Mouse (Mus musculus) lung, embryonic 14.5 days (tissue): ENCODE data around the gene Pik3ap1. TPM values are rescaled to one million over a fixed set of nuclear protein-coding genes. Genes with fewer than 3 reads are reported as not detected.
A peak's percentile ranks its signal among the peaks of the same experiment; 100 is the strongest.

Experiments used
- ATAC-seq: fragments of 200-750 bp; cut with Nextera tagmentation; 2 replicates; pipeline ENCODE4 v1.8.0; 2017; ENCODE audit warnings: mild to moderate bottlenecking, moderate TSS enrichment, moderate library complexity; ENCODE audit not compliant: insufficient read depth
- DNase-seq: peaks from one replicate; pipeline ENCODE4 v3.0.0-alpha.2; 2015
- H3K27ac ChIP-seq: fragments of 300-500 bp; sonication (generic); 2 replicates; pipeline ENCODE4 v1.5.1; 2014; ENCODE audit warnings: low read depth, mild to moderate bottlenecking, moderate library complexity
- H3K27me3 ChIP-seq: fragments of 300-500 bp; sonication (generic); 2 replicates; pipeline ENCODE4 v1.6.1; 2014; ENCODE audit warnings: low read length, control low read depth; ENCODE audit not compliant: insufficient read depth
- H3K36me3 ChIP-seq: fragments of 300-500 bp; sonication (generic); 2 replicates; pipeline ENCODE4 v1.6.1; 2014; ENCODE audit warnings: control low read depth; ENCODE audit not compliant: insufficient read depth
- H3K4me1 ChIP-seq: fragments of 300-500 bp; sonication (generic); 2 replicates; pipeline ENCODE4 v1.6.1; 2014; ENCODE audit warnings: antibody characterized with exemption, control low read depth; ENCODE audit not compliant: insufficient read depth
- H3K4me2 ChIP-seq: fragments of 300-500 bp; sonication (generic); 2 replicates; pipeline ENCODE4 v1.6.1; 2014; ENCODE audit warnings: mild to moderate bottlenecking
- H3K4me3 ChIP-seq: fragments of 300-500 bp; sonication (generic); 2 replicates; pipeline ENCODE4 v1.5.1; 2014; ENCODE audit warnings: low read depth, low read length
- H3K9ac ChIP-seq: fragments of 300-500 bp; sonication (generic); 2 replicates; pipeline ENCODE4 v1.6.1; 2014
- H3K9me3 ChIP-seq: fragments of 300-500 bp; sonication (generic); 2 replicates; pipeline ENCODE4 v1.6.1; 2016; ENCODE audit warnings: low read depth, low read length, control low read depth
- CTCF ChIP-seq: IDR thresholded peaks from 2 replicates; pipeline ENCODE4 v1.5.1; 2016; ENCODE audit warnings: antibody characterized with exemption, low read depth
- WGBS: fragments of 180-500 bp; shearing (Covaris S2); extraction: QIAGEN DNeasy Blood & Tissue Kit; methylation state at CpG from one replicate; pipeline ENCODE4 v1.1.7; 2014; 5-methylcytosine and 5-hydroxymethylcytosine counted together
- polyA plus RNA-seq: library from polyadenylated mRNA; unstranded; fragments of >200 nt; fragmentation: Nextera tagmentation; extraction: Ambion mirVana; gene quantifications from 2 replicates; pipeline ENCODE4 v1.2.1, GENCODE M21; 2014

Pik3ap1 gene
- polyA plus RNA-seq, 1 experiment from 2014 or later: 2.7 TPM

DNA sequence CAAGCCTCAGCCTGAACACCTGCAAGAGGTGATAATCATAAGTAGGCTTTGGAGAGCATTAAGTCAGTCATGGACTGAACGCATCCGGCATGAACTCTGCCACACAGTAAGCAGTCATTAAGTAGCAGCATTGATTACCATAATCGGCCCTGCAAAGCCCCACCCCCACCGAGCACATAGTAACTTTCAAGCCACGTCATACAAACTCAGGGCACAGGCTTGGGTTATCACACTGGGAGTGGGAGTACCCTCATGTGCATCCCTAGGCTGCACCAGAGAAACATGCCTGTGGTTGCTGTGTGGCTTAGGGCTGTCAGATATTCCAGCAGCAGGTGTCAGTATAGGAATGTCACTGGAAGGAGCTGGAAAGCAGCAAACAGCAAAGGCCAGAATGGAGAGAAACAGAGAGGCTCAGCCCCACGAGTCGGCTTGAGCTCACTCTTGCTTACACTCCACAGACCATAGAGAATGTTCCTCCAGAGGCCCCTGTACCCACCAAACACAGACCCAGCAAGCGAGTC, 105.1 kb downstream of the Pik3ap1 start:
- Histone ChIP-seq H3K9me3 (no peaks in the 10 kb centered on the region), H3K27ac (no peak overlapping the region), H3K4me2 (no peak overlapping the region), H3K4me3 (no peak overlapping the region), H3K9ac (no peak overlapping the region), H3K36me3 (no peaks in the 10 kb centered on the region), H3K27me3 (no peaks in the 10 kb centered on the region), H3K4me1 (no peaks in the 10 kb centered on the region)
- ATAC-seq (no peak), DNase-seq (no peak)
- WGBS: 71% methylated on average over 8 of the region's 8 CpGs
- no peak for TF ChIP-seq CTCF

- TF ChIP-seq CTCF: no peak
- ATAC-seq: no peak
- Histone ChIP-seq H3K27ac (no peak overlapping the region), H3K9me3 (no peaks in the 10 kb centered on the region), H3K27me3 (no peaks in the 10 kb centered on the region), H3K4me3 (no peak overlapping the region), H3K9ac (no peak overlapping the region), H3K4me2 (no peak overlapping the region), H3K36me3 (no peaks in the 10 kb centered on the region), H3K4me1 (no peaks in the 10 kb centered on the region)
- DNase-seq: no peak
- WGBS: 79% methylated on average over 7 of the region's 7 CpGs
Observed at GRCm38 (mm10) chr19:41278606-41279005, 106.3 kb downstream of the Pik3ap1 start.

DNA sequence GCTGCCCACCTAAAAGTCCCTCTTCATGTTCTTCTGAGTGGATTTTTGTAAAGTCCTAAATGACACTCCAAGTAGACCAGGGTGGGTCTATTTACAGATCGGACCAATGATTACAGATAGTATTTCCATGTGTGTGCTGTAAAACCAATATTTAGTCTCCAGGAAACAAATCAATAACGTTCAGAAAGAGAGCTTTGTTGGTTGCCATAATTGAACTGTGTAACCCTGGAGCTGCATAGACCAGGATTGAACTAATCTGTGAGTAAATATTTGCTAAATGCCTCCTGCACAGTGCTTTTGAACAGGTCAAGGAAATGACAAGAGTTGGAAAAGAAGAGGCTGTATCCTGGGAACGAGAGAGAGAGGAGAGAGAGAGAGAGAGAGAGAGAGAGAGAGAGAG, 109.3 kb downstream of the Pik3ap1 start:
- no peak for ATAC-seq
- H3K27me3 ChIP-seq: no peaks in the 10 kb centered on the region
- TF ChIP-seq CTCF: no peak
- H3K9ac ChIP-seq: no peak overlapping the region
- DNase-seq: no peak
- H3K9me3 ChIP-seq: no peaks in the 10 kb centered on the region
- H3K27ac ChIP-seq: no peak overlapping the region
- WGBS: 48% methylated on average over 3 of the region's 3 CpGs
- H3K4me2 ChIP-seq: no peak overlapping the region
- no peaks in the 10 kb centered on the region for H3K4me1 ChIP-seq
- no peak overlapping the region for H3K4me3 ChIP-seq
- no peaks in the 10 kb centered on the region for H3K36me3 ChIP-seq

DNA sequence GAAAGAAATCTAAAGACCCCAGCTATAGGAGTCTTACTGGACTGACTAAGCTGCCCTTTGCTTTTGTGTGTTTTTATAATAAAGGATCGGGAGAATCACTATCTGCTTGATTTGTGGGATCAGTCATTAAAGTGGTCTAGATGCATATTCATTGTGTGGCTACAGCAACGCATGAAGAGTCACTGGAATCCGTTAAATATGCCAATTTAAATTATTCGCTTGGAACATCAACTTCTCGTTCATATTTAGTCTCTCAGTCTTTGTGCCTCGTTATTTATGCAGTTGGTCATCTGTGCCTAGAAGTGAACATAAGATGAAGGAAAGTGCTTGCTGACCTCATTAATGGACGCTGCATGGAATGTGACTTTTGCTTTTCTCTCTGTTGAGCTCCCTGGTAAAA, 114.0 kb downstream of the Pik3ap1 start:
- H3K36me3 ChIP-seq: no peaks in the 10 kb centered on the region
- no peak for TF ChIP-seq CTCF
- no peak for DNase-seq

DNA sequence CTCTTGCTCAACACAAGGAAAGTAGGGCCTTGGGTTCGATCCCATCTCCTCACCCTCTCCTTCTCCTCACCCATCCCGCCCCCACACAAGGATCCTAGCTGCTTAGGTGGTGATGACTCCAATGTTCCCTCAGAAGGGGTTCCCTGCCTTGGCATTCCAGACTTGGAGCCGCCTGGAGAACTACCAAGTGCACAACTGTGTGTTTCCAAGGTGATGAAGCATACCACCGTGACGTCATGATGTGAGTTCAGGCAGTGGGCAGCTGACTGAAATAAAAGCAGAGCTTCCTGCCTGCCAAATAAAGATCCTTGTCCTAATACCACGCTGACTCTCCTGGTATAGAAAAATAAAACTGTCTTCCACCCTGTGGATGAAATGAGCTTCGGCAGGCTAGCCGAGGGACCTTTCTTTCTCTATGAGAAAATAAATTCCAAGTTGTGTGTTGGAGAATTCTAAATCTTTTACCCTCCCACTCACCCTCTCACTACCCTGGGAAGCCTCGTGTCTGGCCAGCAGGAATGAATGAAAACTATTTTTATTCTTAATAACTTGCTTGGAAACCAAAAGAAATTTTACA, 114.7 kb downstream of the Pik3ap1 start:
- peak; percentile 71 for DNase-seq
- 52% methylated on average over 9 of the region's 9 CpGs for WGBS
- Histone ChIP-seq H3K4me2 (no peak overlapping the region), H3K36me3 (no peaks in the 10 kb centered on the region), H3K4me1 (no peaks in the 10 kb centered on the region), H3K27ac (no peak overlapping the region), H3K9me3 (no peaks in the 10 kb centered on the region), H3K4me3 (no peak overlapping the region), H3K27me3 (no peaks in the 10 kb centered on the region), H3K9ac (no peak overlapping the region)
- ATAC-seq: peak; percentile 62
- no peak for TF ChIP-seq CTCF

More for the DNA sequence above, 114.0 kb downstream of the Pik3ap1 start:
- H3K9ac ChIP-seq: no peak overlapping the region
- no peak overlapping the region for H3K4me2 ChIP-seq
- no peak for ATAC-seq
- H3K9me3 ChIP-seq: no peaks in the 10 kb centered on the region
- H3K4me1 ChIP-seq: no peaks in the 10 kb centered on the region
- WGBS: 77% methylated on average over 7 of the region's 7 CpGs
- H3K4me3 ChIP-seq: no peak overlapping the region
- no peaks in the 10 kb centered on the region for H3K27me3 ChIP-seq
- no peak overlapping the region for H3K27ac ChIP-seq

- 51% methylated on average over 8 of the region's 8 CpGs for WGBS
- H3K4me3 ChIP-seq: no peak overlapping the region
Observed at GRCm38 (mm10) chr19:41266251-41266901, 118.5 kb downstream of the Pik3ap1 start.

GRCm38 (mm10) chr19:41264331-41264799, 120.5 kb downstream of the Pik3ap1 start:
- DNase-seq: no peak

More at GRCm38 (mm10) chr19:41266251-41266901, 118.5 kb downstream of the Pik3ap1 start:
- no peak for TF ChIP-seq CTCF
- no peaks in the 10 kb centered on the region for H3K9me3 ChIP-seq
- no peaks in the 10 kb centered on the region for H3K27me3 ChIP-seq
- H3K4me2 ChIP-seq: no peak overlapping the region
- no peak for ATAC-seq
- 0 out of 2 replicates have a peak, but pooled peaks cover 1% of the 10 kb centered on the region for H3K4me1 ChIP-seq
- DNase-seq: peak; percentile 20
- H3K9ac ChIP-seq: no peak overlapping the region
- H3K27ac ChIP-seq: no peak overlapping the region
- 0 out of 2 replicates have a peak, but pooled peaks cover 2% of the 10 kb centered on the region for H3K36me3 ChIP-seq

More at GRCm38 (mm10) chr19:41264331-41264799, 120.5 kb downstream of the Pik3ap1 start:
- peak overlapping the region; percentile 60 for H3K4me2 ChIP-seq
- WGBS: 22% methylated on average over 13 of the region's 13 CpGs
- H3K4me1 ChIP-seq: peaks cover 10% of the 10 kb centered on the region; the same call in 1 of the 2 replicates
- peak overlapping the region; percentile 95 for H3K9ac ChIP-seq
- ATAC-seq: no peak
- H3K4me3 ChIP-seq: peak overlapping the region; percentile 93
- H3K27ac ChIP-seq: peak overlapping the region; percentile 98
- TF ChIP-seq CTCF: no peak
- H3K27me3 ChIP-seq: no peaks in the 10 kb centered on the region
- no peaks in the 10 kb centered on the region for H3K9me3 ChIP-seq
- H3K36me3 ChIP-seq: 0 out of 2 replicates have a peak, but pooled peaks cover 4% of the 10 kb centered on the region
